Mouse (Mus musculus): ENCODE results near the gene Avl9.
A peak's percentile ranks its signal among the peaks of the same experiment; 100 is the strongest.

Gene Avl9

DNA sequence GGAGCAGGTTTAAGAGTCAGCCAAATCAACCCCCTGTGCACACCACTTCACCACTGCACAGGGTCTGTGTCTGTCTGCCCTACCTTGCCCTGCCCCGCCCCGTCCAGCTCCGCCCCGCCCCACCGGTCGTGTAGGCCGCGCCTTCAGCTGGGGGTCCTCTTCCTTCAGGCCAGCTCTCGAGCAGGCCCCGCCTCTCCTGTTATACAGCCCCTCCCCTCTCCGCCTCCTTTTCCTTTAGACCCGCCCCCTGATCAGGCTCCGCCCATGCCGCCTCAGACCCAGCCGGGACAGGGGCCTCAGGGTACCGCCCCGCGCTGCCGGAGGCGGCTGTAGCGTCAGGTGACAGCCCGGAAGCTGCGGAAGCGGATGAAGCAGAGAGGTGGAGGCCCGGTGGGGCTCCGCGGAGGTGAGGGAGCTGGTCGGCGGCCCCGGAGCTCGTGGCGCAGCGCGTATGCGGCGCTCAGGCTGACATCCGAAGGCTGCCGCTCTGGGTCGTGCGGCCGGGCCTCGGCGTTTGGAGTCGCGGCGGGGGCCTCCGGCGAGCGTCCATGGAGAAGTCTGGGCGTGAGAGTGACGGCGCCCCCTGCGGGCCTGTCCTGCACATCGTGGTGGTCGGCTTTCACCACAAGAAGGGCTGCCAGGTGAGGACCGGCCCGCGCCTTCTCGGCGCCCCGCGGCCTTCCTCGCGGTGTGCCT lies at the start of gene Avl9:
Gene Avl9 (plus strand): TSS at position 326 of the 696 bp plus-strand sequence.
- peak; percentile 93 for DNase-seq (ENCODE audit: low spot score)

DNA sequence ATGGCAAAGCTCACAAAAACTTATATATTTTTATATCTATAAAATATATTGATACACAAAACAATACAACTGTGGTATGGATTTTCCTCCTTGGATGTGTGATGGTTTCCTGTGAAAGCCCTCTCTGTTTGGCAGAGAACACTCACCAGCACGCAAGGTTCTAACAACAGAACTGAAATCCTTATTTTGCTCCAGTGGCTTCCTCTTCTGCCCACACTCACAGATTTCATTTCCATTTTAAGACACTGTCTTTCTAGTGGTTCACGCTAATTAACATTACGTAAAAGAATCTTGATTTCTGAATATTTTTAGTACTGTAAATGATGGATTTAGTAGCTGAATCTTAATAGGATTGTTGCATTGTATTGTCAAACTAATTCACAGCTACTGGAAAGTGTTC lies 26.5 kb upstream of the Avl9 start:
- no peak for DNase-seq (ENCODE audit: low spot score)

DNA sequence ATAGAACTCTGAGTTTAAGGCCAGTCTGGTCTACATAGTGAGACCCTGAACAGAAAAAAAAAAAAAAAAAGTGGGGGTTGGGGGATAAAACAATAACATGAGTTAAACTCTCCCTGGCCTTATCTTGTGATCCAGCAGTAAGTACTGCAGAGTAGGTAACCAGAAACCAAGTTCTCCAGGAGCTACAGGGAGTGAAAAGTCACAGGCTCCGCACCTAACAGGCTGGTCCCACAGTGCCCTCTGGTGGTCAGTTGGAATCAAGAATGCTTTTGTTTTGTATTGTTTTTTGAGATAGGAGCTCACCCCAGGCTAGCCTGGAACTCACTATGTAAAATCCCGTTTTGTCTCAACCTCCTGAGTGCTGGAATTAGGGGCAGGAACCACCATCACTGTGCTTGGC lies 23.5 kb upstream of the Avl9 start:
- no peak for DNase-seq (ENCODE audit: low spot score)

DNA sequence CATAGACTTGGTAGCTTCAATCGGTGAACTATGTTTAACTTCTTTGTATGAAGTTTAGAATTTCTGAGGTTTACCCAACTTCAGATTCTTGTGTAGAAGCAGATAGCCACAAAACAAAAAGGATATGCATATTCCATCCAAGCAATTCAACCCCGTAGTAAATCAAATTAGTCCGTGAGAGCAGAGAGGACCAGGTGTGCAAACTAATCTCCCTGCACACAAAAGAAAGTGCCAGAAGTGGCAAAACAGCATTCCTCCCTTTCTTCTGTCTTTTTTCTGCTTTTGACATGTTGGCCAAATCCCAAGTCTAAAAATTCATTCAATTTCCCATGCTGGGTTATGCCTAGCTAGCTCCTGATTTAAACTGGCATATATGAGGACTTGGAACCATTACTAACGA lies 22.3 kb upstream of the Avl9 start:
- no peak for DNase-seq (ENCODE audit: low spot score)

DNA sequence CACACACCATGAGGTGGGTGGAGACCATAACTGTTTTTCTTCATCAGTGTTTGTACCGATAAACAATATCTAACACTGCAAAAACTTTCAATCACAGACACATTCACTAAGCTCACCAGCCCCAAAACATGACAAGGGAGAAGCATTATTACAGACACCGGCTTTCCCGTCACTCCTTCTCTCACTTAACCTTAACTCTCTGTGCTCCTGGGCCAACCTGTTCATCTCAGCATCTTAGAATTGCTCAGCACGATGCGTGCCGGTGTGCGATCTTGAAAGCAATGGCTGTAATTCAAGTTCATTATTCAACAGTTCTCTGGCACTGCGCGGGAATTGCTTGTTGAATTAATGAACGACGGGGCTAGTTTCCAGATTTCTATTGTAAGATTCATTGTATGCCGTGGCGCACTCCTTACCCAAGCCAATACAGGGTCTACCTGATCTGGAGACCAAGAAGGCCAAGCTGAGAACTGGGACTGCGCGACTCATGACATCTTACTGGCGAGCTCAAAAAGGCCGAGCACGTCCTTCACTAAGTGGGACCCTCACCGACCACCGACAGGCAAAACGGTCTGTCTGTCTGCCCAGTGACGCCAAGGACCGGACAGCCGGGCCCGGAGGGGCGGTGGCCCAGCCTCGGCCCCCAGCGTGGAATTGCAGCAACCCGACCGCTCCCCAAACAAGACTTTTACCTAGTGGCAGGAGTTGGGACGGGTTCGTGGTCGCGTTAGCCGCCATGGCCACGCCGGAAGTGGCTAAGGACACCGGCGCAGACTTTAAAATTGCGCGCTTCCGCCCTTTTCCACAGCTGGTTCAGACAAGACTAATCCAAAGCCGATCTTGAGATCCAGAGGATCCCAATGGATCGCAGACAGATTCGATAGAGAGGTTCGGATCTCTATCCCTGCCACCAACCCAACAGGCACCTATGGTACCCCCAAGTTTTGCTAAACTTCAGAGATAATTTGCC lies 10.5 kb upstream of the Avl9 start, which contains the start of gene Lsm5:
Gene Lsm5 (minus strand): TSS at position 780 of the 970 bp plus-strand sequence.
- DNase-seq (ENCODE audit: low spot score) = peak; percentile 32

DNA sequence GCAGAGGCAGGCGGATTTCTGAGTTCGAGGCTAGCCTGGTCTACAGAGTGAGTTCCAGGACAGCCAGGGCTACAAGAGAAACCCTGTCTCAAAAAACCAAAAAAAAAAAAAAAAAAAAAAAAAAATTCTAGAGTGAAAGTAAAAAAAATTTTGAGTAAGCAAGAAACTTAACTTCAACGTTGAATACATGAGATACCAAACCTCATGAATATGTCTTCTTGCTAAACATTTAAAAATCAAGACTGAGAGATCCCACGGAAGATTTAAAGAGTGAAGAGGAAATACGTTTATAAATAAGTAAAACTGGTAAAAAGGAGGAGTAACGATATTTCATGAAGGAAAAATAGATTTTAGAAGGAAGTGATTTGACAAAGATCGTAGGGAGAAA lies 519 bp upstream of the Avl9 start:
- DNase-seq (ENCODE audit: low spot score) = no peak

DNA sequence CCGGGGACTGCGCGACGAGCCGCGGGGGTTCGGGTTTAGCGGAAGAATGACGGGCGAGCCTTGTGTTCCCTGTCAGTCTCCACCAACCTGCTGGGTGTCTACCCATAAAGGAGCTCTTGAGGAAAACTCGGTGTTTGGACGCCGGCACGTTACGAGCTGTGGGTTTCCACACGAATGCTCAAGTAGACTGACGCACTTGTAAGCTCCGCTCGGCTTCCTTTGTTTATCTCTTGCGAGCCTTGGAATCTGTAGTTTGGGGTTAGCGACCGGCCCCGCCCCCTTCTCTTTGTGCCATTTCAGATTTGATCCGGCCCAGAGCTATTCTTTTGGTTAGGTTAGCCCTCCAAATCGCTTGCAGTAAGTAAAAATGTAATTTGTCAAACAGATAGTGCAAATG lies 569 bp downstream of the Avl9 start:
- no peak for DNase-seq (ENCODE audit: low spot score)

DNA sequence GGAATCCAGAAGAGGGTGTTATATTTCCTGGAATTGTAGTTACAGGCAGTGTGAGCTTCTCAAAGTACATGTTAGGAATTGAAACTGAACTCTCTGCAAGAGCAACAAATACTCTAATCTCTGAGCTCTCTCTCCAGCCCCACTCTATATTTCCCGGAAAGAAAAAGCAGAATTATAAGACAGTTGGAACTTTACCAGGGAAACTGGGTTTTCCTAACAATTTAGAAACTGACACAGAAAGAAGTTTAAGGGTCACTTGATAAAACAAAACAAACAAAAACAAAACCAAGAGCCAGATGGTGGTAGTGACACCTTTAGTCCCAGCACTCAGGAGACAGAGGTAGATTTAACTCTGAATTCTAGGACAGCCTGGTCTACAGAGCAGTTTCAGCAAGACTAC lies 4.4 kb downstream of the Avl9 start:
- DNase-seq (ENCODE audit: low spot score) = no peak

DNA sequence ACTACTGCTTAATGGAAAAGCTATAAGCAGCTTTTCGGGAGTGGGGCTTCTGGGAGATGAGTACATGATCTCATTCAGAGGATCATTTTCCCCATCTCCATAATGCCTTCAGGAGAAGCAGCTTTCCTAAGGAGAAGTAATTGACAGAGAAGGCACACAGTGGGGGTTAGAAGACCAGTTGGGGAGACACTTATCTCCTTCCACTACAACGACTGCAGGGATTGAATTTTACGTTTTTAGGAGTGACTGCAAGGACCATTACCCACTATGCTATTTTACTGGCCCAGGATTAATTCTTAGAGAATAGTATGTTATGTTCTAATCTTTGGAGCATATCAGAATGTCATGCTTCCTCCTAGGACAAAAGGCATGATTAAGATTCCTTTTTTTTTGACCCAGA lies 6.2 kb downstream of the Avl9 start:
- DNase-seq (ENCODE audit: low spot score) = no peak

DNA sequence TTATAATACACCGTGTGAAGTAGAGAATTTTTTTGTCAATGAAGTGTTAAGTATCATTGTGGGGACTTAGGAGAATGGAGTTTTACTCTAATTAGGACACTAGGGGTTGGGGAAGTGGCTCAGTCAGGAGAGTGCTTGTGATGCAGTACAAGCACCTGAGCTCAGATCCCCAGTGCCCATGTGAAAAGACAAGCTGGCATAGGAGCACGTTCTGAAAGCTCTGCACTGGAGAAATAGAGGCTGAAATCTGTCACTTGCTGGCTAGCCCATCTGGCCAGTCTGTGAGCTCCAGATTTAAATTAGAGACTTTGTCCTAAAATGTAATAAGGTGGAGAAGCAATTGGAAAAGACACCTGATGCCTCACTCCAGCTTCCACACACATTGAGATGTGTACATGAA lies 17.8 kb downstream of the Avl9 start:
- no peak for DNase-seq (ENCODE audit: low spot score)

DNA sequence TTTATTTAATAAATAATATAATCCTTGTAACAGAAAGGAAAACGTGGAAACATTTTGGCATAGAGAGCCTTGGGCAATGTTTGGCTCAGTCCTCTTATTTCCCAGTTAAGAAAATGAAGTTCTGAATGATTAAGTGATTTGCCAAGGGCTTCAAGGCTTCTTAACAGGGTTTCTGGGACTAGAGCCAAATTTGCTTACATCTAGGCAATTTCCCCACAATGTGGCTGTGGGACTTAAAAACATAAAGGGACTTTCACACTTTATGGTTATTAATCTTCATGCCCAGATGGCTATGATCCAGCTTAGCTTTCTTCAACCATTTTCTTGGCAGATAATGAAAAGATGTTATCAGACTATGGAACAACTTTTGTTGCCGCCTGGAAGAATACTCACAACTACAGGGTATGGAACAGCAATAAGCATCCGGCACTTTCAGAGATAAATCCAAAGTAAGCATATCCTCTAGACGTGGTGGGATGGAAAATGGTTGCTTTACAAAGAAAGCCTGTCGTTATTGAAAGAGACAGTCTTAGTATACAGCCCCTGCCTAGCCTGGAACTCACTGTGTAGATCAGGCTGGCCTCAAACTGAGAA lies 31.3 kb downstream of the Avl9 start:
- no peak for DNase-seq (ENCODE audit: low spot score)

DNA sequence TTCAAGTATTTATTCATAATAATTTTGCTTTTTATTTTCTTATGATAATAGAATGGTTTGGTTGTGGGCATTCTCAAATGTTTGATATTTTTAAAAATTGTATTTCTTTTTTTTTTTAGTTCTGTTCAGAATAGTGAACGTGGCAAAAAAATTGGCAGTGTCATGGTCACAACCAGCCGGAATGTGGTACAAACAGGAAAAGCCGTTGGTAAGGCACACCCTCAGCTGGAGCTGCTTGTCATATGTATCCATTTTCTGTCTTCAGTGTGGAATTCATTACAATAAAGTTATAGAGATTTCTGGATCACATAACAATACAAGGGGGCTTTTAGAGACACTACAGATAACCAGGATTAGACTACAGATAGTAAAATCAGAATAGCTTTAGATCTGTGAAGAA lies 39.0 kb downstream of the Avl9 start:
- no peak for DNase-seq (ENCODE audit: low spot score)

DNA sequence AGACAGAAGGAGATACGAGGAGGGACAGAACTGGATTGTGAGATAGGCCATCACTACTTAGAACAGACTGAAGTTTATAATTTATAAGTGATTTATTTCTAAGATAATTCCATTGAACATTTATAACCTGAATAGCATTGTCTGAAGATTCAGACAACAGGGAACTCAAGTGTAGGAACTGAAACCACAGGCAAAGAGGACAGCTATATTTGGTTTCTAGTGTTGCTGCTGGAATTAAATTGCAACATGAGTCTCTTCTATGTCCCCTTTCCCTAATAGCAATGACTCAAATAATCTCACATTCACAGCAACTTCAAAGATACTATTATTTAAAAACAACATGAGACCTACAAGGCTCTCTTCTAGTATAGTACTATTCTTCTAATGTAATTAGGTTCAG lies 41.4 kb downstream of the Avl9 start:
- DNase-seq (ENCODE audit: low spot score) = no peak

DNA sequence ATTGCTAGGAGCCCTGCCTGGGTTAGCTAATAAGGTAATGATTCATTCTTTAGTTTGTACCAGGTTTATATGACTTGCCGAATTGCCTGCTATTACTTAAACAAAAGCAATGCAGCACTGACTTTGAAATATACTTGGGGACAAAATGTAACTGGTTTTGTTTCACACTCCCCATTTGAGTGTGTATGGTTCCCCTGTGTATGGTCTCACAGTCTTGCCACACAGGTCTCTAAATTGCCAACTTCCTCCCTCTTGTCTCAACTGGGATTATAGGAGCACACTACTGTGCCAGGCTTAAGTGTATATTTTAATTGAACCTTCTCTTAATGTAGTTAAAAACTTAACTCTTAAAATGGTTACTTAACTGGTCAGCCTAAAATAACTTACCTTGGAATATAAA lies 44.6 kb downstream of the Avl9 start:
- no peak for DNase-seq (ENCODE audit: low spot score)

DNA sequence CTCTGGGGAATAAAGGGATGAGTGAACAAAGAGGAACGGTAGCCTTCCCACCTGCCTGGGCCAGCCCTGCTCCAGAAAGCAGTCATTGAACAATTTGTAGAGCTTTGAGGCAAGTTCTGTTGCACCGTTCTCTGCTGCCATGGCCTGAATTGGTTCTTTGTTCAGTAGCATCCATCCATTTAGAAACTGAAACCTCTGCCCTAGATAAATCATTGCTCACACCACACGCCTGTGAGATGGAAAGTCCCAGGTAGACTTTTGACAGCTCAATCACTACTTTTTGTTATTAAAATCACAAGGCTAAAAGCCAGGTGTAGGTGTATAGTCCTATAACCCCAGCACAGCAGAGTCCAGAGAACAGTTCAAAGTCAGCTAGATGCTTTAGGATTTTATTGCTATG lies 50.6 kb downstream of the Avl9 start:
- no peak for DNase-seq (ENCODE audit: low spot score)

DNA sequence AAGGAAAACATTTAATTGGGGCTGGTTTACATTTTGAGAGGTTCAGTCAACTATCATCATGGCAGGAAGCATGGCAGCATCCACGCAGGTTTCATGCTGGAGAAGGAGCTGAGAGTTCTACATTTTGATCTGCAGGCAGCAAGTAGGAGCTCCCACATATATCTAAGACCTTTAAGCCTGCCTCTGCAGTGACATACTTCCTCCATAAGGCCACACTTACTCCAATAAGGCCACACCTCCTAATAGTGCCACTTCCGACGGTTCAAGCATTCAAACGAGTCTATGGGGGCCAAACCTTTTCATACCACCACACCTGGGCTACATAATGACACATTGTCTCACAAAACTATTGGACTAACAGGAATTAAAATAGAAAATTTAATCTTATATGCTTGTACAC lies 51.0 kb downstream of the Avl9 start:
- DNase-seq (ENCODE audit: low spot score) = no peak

DNA sequence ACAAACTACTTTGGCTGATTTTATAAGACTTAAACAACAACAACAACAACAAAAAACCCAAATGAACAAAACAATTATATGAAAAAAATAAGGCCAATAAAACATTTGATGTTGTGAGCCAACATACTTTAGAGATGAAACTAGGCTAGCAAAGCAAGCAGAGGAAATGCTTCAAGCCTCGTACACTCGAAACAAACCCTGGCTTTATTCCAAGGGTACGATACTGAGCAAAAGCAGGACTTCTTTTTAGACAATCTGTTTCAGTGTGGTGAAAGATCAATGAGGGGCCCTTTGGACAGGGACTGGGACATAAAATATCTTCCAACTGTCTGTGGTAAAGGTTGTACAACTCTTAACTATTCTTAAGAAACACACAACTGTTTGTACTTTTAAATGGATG lies 61.1 kb downstream of the Avl9 start:
- no peak for DNase-seq (ENCODE audit: low spot score)

DNA sequence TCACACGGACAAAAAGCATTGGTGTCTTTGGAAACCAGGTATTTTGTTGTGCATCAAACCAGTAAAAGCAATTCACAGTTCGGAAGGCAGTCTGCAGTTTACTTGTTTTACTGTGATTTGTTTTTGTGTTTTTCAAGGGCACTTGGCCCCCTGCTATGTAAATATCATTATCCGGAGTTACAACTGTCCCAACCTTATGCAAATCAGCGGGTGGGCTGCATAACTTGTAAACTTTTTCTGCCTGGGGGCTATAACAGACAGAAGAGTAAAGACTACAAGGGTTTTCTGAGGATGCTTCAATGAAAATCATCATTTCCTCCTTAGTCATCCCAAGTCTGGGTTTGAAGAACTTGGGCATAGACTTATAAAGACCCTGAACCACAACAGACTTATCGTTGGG lies 64.9 kb downstream of the Avl9 start:
- no peak for DNase-seq (ENCODE audit: low spot score)

DNA sequence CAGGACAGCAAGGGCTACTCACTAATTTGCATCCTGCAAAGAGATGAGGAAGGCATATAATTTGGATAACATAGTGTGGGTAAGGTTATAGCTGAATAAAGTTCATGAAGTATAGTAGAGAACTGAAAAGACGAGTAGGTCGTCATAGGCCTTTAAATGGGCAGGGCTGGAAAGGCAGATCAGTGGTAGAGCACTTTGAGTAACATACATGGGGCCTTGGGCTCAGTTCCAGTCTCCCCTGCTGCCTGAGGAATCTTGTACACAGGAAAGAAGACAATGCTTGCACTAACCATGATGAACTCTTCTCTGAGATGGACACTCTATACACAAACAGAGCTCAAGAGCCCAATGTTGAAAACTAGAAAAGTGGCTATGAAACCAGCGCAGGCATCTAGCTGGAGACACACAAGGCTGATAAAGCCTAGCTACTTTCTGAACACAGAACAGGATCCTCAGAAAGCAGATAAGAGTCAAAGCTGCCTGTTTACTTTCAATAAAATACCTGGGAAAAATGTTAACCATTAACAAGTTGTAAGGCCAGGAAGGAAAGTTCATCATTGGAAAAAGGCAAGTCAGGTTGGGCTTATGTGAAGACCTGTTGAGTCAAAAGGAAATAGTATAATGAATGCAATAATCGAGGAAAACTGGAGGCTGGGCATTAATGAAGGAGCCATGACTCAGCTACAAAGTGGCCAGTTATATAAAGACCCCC lies 69.0 kb downstream of the Avl9 start:
- DNase-seq (ENCODE audit: low spot score) = no peak

DNA sequence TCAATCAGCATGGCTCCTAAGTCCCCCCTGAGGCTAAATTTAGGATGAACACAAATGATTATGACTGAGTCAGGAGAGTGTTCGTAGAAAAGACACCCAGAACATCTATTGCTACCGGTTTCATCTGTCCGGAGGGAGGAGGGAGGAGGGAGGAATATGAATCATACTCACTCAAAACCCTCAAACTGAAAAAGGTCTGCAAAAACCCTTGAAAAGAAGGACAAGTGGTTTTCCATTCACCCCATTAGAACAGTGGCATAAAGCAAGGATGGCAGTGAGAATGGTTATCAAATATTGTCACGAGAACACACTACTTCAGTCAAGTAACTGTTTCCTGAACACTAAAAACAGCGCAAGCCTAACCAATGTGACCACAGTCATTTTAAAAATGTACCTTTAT lies 70.4 kb downstream of the Avl9 start:
- no peak for DNase-seq (ENCODE audit: low spot score)

DNA sequence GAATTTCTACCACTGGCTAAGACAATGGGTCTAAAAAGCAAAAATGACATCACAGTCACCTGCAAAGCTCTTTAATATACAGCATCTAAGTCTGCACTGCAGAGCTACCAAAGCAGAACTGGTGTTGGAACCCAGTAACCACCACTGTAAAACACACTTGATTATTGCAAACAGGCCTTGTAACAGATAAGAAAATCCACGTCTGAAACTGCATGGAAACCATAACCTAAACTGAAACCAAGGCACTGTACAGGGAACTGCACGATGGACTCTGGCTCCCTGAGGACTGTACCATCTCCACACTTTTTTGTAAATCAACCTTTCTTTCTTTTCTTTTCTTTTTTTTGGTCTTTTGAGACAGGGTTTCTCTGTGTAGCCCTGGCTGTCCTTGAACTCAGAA lies 73.0 kb downstream of the Avl9 start:
- no peak for DNase-seq (ENCODE audit: low spot score)

DNA sequence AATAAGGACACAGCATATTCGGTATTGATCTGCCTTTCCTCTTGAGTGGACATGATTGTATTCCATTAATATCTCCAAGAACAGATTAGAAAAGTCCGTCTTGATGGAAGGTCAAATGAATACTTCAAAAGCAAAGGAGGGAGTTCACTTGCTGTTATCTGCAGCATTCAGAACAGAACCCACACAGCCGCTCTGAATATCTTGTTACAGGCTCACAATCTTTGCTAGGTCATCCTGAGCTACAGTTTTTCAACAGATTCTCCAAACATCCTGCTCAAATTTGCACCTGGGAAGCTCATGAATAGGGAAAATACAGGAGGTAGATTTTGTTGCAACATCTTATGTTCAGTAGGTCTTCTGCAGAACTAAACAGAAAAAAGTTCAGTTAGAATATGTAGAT lies 74.6 kb downstream of the Avl9 start:
- DNase-seq (ENCODE audit: low spot score) = no peak
